Mouse (Mus musculus) small intestine, adult 2 months (tissue): ENCODE measurements around the gene Samd14.

ENCODE experiments used
- CTCF ChIP-seq: fragments of 200-500 bp; IDR thresholded peaks from 2 replicates; pipeline ENCODE4 v1.5.1; 2012; ENCODE audit warnings: low read depth, mild to moderate bottlenecking, control low read depth, inconsistent platforms, low read length, moderate library complexity, mixed read lengths; ENCODE audit not compliant: insufficient replicate concordance, insufficient read length; ENCODE audit errors: extremely low read depth
- POLR2A ChIP-seq: fragments of 200-500 bp; IDR thresholded peaks from 2 replicates; pipeline ENCODE4 v1.6.1; 2012; ENCODE audit warnings: low read depth, mild to moderate bottlenecking, control low read depth, inconsistent platforms, low read length, moderate library complexity

DNA sequence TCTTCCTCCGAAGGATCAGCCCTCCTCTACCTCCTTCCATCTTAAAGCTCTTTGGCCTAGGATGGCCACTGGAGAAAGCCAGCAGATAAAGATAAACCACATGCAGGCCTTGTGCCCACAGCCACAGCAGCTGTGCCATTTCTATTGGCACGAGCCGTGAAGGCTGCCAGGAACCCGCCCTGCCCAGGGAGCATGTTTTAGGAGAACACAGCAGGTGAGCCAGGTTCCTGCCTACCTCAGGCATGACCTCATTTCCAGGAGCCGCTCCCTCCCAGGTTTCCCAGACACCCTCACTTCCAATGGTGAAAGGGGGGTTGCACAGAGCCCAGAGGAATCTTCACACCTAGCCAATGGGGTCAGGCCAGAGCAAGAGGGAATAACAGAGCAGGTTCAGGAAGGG lies 63.1 kb downstream of the Samd14 start:
- TF ChIP-seq POLR2A: no peak
- no peak for TF ChIP-seq CTCF
